Mouse (Mus musculus): Measurements from ENCODE around the gene Gpr39. TPM values are rescaled to one million over a fixed set of nuclear protein-coding genes. Genes with fewer than 3 reads are reported as not detected.

Gpr39 gene
- polyA plus RNA-seq, 1 experiment from 2014 or later: not detected

Other genes starting within 250 kb of the Gpr39 start
- 222 and 275 TPM in 2 replicates for gene Actr3, start 241.3 kb upstream of the Gpr39 start, polyA plus RNA-seq (2014; fragmentation: Nextera tagmentation; extraction: Ambion mirVana)
- 29.1 and 36.1 TPM in 2 replicates for gene Slc35f5, start 116.4 kb upstream of the Gpr39 start, polyA plus RNA-seq (2014; fragmentation: Nextera tagmentation; extraction: Ambion mirVana)
- gene Lypd1, start 236.1 kb downstream of the Gpr39 start, polyA plus RNA-seq (2014; fragmentation: Nextera tagmentation; extraction: Ambion mirVana): 66.3 and 76.6 TPM in 2 replicates